Mouse (Mus musculus) embryonic facial prominence, embryonic 11.5 days (tissue): ENCODE data around the gene Pole2. TPM values are rescaled to one million over a fixed set of nuclear protein-coding genes. Genes with fewer than 3 reads are reported as not detected.
A peak's percentile ranks its signal among the peaks of the same experiment; 100 is the strongest.

Experiments
- ATAC-seq: fragments of 200-750 bp; cut with Nextera tagmentation; replicated peaks from 2 replicates; pipeline ENCODE4 v1.8.0; 2017; ENCODE audit warnings: low read depth; ENCODE audit not compliant: insufficient number of reproducible peaks, low FRiP score, low TSS enrichment
- DNase-seq: peaks from one replicate; pipeline ENCODE4 v3.0.0-alpha.2; 2015; ENCODE audit warnings: low spot score
- H3K27ac ChIP-seq: fragments of 300-500 bp; sonication (generic); replicated peaks from 2 replicates; pipeline ENCODE4 v1.5.1; 2014; ENCODE audit warnings: mild to moderate bottlenecking, low read depth, low read length, control low read depth
- H3K27me3 ChIP-seq: fragments of 300-500 bp; sonication (generic); 2 replicates; pipeline ENCODE4 v1.6.1; 2014; ENCODE audit warnings: mild to moderate bottlenecking, low read length, moderate library complexity, mixed read lengths; ENCODE audit not compliant: control insufficient read depth, insufficient read depth
- H3K36me3 ChIP-seq: fragments of 300-500 bp; sonication (generic); replicated peaks from 2 replicates; pipeline ENCODE4 v1.6.1; 2014; ENCODE audit warnings: low read depth, mild to moderate bottlenecking, low read length, moderate library complexity, mixed read lengths; ENCODE audit not compliant: control insufficient read depth, insufficient read depth
- H3K4me1 ChIP-seq: fragments of 300-500 bp; sonication (generic); 2 replicates; pipeline ENCODE4 v1.6.1; 2014; ENCODE audit warnings: low read length, mixed read lengths; ENCODE audit not compliant: control insufficient read depth, insufficient read depth
- H3K4me2 ChIP-seq: fragments of 300-500 bp; sonication (generic); 2 replicates; pipeline ENCODE4 v1.6.1; 2014; ENCODE audit warnings: low read depth, mild to moderate bottlenecking, control low read depth, low read length, moderate library complexity
- H3K4me3 ChIP-seq: fragments of 300-500 bp; sonication (generic); 2 replicates; pipeline ENCODE4 v1.5.1; 2014; ENCODE audit warnings: low read depth, low read length, control low read depth
- H3K9ac ChIP-seq: fragments of 300-500 bp; sonication (generic); replicated peaks from 2 replicates; pipeline ENCODE4 v1.6.1; 2014; ENCODE audit warnings: mild to moderate bottlenecking, control low read depth, low read length
- H3K9me3 ChIP-seq: fragments of 300-500 bp; sonication (generic); replicated peaks from 2 replicates; pipeline ENCODE4 v1.6.1; 2016; ENCODE audit warnings: mild to moderate bottlenecking, low read length, inconsistent platforms, mixed read lengths; ENCODE audit not compliant: control insufficient read depth
- WGBS: fragments of 180-500 bp; shearing (Covaris S2); extraction: QIAGEN DNeasy Blood & Tissue Kit; methylation state at CpG from one replicate; pipeline ENCODE4 v1.1.7; 2014; 5-methylcytosine and 5-hydroxymethylcytosine counted together
- polyA plus RNA-seq: library from polyadenylated mRNA; unstranded; fragments of >200 nt; fragmentation: Nextera tagmentation; extraction: Ambion mirVana; gene quantifications from 2 replicates; pipeline ENCODE4 v1.2.1, GENCODE M21; 2014

Pole2 gene
- polyA plus RNA-seq, 1 experiment from 2014 or later: 36.5 TPM

- ATAC-seq: no peak
- WGBS: 84% methylated on average over 4 of the region's 4 CpGs
- Histone ChIP-seq H3K4me2 (no peak overlapping the region), H3K27ac (no peak overlapping the region), H3K27me3 (no peaks in the 10 kb centered on the region), H3K4me3 (no peak overlapping the region), H3K9ac (no peak overlapping the region), H3K36me3 (no peaks in the 10 kb centered on the region), H3K9me3 (no peaks in the 10 kb centered on the region), H3K4me1 (no peaks in the 10 kb centered on the region)
- no peak for DNase-seq
Measured at GRCm38 (mm10) chr12:69249766-69250165, 21.8 kb upstream of the Pole2 start.

GRCm38 (mm10) chr12:69241771-69242431 is 13.9 kb upstream of the Pole2 start:
- no peaks in the 10 kb centered on the region for H3K9me3 ChIP-seq
- peak overlapping the region; percentile 71 for H3K4me3 ChIP-seq
- DNase-seq: peak; percentile 78
- H3K27ac ChIP-seq: peak overlapping the region; percentile 65; the same call in 1 of the 2 replicates
- peak; percentile 91 for ATAC-seq
- no peaks in the 10 kb centered on the region for H3K27me3 ChIP-seq
- WGBS: under 1% methylated on average over 64 of the region's 64 CpGs
- H3K4me1 ChIP-seq: no peaks in the 10 kb centered on the region
- H3K36me3 ChIP-seq: no peaks in the 10 kb centered on the region
- peak overlapping the region; percentile 59 for H3K4me2 ChIP-seq
- peak overlapping the region; percentile 89 for H3K9ac ChIP-seq

- Histone ChIP-seq H3K27me3 (no peaks in the 10 kb centered on the region), H3K27ac (peak overlapping the region; percentile 65; the same call in 1 of the 2 replicates), H3K4me1 (no peaks in the 10 kb centered on the region), H3K9ac (peak overlapping the region; percentile 89), H3K4me3 (peak overlapping the region; percentile 71), H3K9me3 (no peaks in the 10 kb centered on the region), H3K36me3 (no peaks in the 10 kb centered on the region), H3K4me2 (peak overlapping the region; percentile 59)
- 0% methylated on average over 3 of the region's 3 CpGs for WGBS
- DNase-seq (peak; percentile 6), ATAC-seq (peak; percentile 30)
Measured at GRCm38 (mm10) chr12:69241405-69241770, 13.4 kb upstream of the Pole2 start.

- 69% methylated on average over 6 of the region's 6 CpGs for WGBS
- Histone ChIP-seq H3K27ac (peak within 1 kb of the TSS; percentile 65; the same call in 1 of the 2 replicates), H3K36me3 (no peaks in the 10 kb centered on the region)
Measured at GRCm38 (mm10) chr12:69240876-69241275, 12.9 kb upstream of the Pole2 start, which contains the start of gene Klhdc1. Klhdc1 (plus strand) TSS chr12:69241176.

GRCm38 (mm10) chr12:69238284-69238683 is 10.3 kb upstream of the Pole2 start:
- no peak for ATAC-seq
- no peak overlapping the region for H3K4me3 ChIP-seq
- H3K4me1 ChIP-seq: no peaks in the 10 kb centered on the region
- no peaks in the 10 kb centered on the region for H3K9me3 ChIP-seq
- no peak overlapping the region for H3K9ac ChIP-seq
- DNase-seq: no peak
- no peaks in the 10 kb centered on the region for H3K27me3 ChIP-seq
- no peak overlapping the region for H3K4me2 ChIP-seq
- 35% methylated on average over 3 of the region's 3 CpGs for WGBS
- no peaks in the 10 kb centered on the region for H3K36me3 ChIP-seq
- H3K27ac ChIP-seq: no peak overlapping the region

More at GRCm38 (mm10) chr12:69240876-69241275, 12.9 kb upstream of the Pole2 start, which contains the start of gene Klhdc1:
- Histone ChIP-seq H3K27me3 (no peaks in the 10 kb centered on the region), H3K9ac (peak within 1 kb of the TSS; percentile 89), H3K4me2 (peak within 1 kb of the TSS; percentile 59), H3K4me1 (no peaks in the 10 kb centered on the region), H3K9me3 (no peaks in the 10 kb centered on the region), H3K4me3 (peak within 1 kb of the TSS; percentile 71)
- DNase-seq (no peak), ATAC-seq (no peak)

- no peak overlapping the region for H3K27ac ChIP-seq
- H3K4me3 ChIP-seq: no peak overlapping the region
- no peak overlapping the region for H3K4me2 ChIP-seq
- DNase-seq (no peak), ATAC-seq (no peak)
- H3K9me3 ChIP-seq: no peaks in the 10 kb centered on the region
- H3K36me3 ChIP-seq: no peaks in the 10 kb centered on the region
- no peaks in the 10 kb centered on the region for H3K4me1 ChIP-seq
- no peak overlapping the region for H3K9ac ChIP-seq
- H3K27me3 ChIP-seq: no peaks in the 10 kb centered on the region
- WGBS: 88% methylated on average over 6 of the region's 6 CpGs
Measured at GRCm38 (mm10) chr12:69235782-69236181, 7.8 kb upstream of the Pole2 start.

GRCm38 (mm10) chr12:69229251-69229650 is 1.3 kb upstream of the Pole2 start:
- Histone ChIP-seq H3K27ac (no peak overlapping the region), H3K9me3 (no peaks in the 10 kb centered on the region), H3K9ac (no peak overlapping the region), H3K4me3 (no peak overlapping the region), H3K36me3 (no peaks in the 10 kb centered on the region), H3K4me2 (no peak overlapping the region), H3K27me3 (no peaks in the 10 kb centered on the region), H3K4me1 (no peaks in the 10 kb centered on the region)
- 65% methylated on average over 2 of the region's 2 CpGs for WGBS
- ATAC-seq (no peak), DNase-seq (no peak)

GRCm38 (mm10) chr12:69220613-69221277 is 7.2 kb downstream of the Pole2 start:
- WGBS: 92% methylated on average over 19 of the region's 19 CpGs
- Histone ChIP-seq H3K4me2 (no peak overlapping the region), H3K27ac (no peak overlapping the region), H3K36me3 (no peaks in the 10 kb centered on the region; the same call in 1 of the 2 replicates), H3K9me3 (no peaks in the 10 kb centered on the region), H3K9ac (no peak overlapping the region), H3K27me3 (no peaks in the 10 kb centered on the region), H3K4me3 (no peak overlapping the region), H3K4me1 (no peaks in the 10 kb centered on the region)
- no peak for DNase-seq
- no peak for ATAC-seq
